Comparison of ENCODE assay signal across 22 mouse cellular contexts in the genomic region with DNA sequence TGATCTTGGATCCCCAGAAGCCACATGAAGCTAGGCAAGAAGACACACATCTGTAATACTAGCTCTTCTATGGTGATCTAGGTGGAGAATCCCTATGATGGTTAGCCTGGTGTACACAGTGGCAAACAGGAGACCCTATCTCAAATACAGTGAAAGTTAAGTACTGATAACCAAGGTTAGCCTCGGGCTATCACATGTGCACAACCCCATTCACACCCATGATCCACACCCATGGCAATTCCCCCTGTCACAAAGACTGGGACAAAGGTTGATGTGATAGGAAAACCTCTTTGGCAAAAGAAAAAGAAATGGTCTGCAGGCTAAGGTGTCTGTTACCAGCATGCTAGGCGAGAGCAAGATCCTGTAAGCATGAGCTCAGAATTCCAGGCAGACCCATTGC. TPM values are rescaled to one million over a fixed set of nuclear protein-coding genes. Genes with fewer than 3 reads are reported as not detected.
DNase-seq lines count a peak whose midpoint lies in the region; ATAC-seq and TF ChIP-seq lines count a peak whose summit lies in the region.
"Had no signal": no experiment of that assay in that cellular context is flagged by ENCODE, and none has a peak within 500 bp of the region (broad histone marks: within the 10 kb centered on the region; RNA-seq: fewer than 3 reads in every experiment).

No protein-coding gene starts in this region.

- no peaks in the 10 kb centered on the region for H3K9me3 ChIP-seq in intestine, embryonic 15.5 days
- H3K9me3 ChIP-seq in intestine, postnatal 0 days (ENCODE audit: control insufficient read depth) = no peaks in the 10 kb centered on the region
- no peaks in the 10 kb centered on the region for H3K9me3 ChIP-seq in liver, embryonic 13.5 days (replicated peaks)
- H3K9me3 ChIP-seq in liver, embryonic 12.5 days (replicated peaks) = no peaks in the 10 kb centered on the region
- H3K9me3 ChIP-seq in intestine, embryonic 16.5 days (ENCODE audit: control insufficient read depth, low read length) = no peaks in the 10 kb centered on the region
- H3K9me3 ChIP-seq: G1E had no signal

- DNase-seq in liver, embryonic 13.5 days = no peak
- no peak for DNase-seq in ovary, postnatal 36 days (ENCODE audit: low spot score)
- DNase-seq: adrenal gland, adult 2 months; adrenal gland, adult 8-10 months; adrenal gland, postnatal 10 days; adrenal gland, postnatal 14 days; adrenal gland, postnatal 25 days; adrenal gland, postnatal 36 days; B cell, adult 2 months; cerebellum, adult 11 months; cerebellum, adult 11-12 months; cerebellum, adult 18-20 months had no signal

- WGBS in intestine, embryonic 15.5 days = 57% methylated on average over 2 of the region's 2 CpGs
- WGBS in intestine, postnatal 0 days = 45% methylated on average over 2 of the region's 2 CpGs
- 45% methylated on average over 2 of the region's 2 CpGs for WGBS in liver, embryonic 13.5 days (ENCODE audit: insufficient replicate concordance)
- 46% methylated on average over 2 of the region's 2 CpGs for WGBS in liver, embryonic 12.5 days (ENCODE audit: insufficient replicate concordance)
- WGBS in intestine, embryonic 16.5 days = 56% methylated on average over 2 of the region's 2 CpGs

- TF ChIP-seq CTCF in intestine, postnatal 0 days (IDR thresholded peaks at IDR 0.05; ENCODE audit: low read depth) = no peak

- H3K27me3 ChIP-seq in intestine, embryonic 15.5 days (replicated peaks) = no peaks in the 10 kb centered on the region
- H3K27me3 ChIP-seq in intestine, postnatal 0 days (replicated peaks; ENCODE audit: control insufficient read depth, insufficient read depth, low read length) = no peaks in the 10 kb centered on the region
- H3K27me3 ChIP-seq in liver, embryonic 13.5 days = no peaks in the 10 kb centered on the region
- no peaks in the 10 kb centered on the region for H3K27me3 ChIP-seq in liver, embryonic 12.5 days (replicated peaks)
- H3K27me3 ChIP-seq in intestine, embryonic 16.5 days (replicated peaks; ENCODE audit: control insufficient read depth, insufficient read depth, low read length) = no peaks in the 10 kb centered on the region
- H3K27me3 ChIP-seq: CH12.LX had no signal

- H3K4me2 ChIP-seq in intestine, embryonic 15.5 days (replicated peaks) = no peak overlapping the region
- no peak overlapping the region for H3K4me2 ChIP-seq in intestine, postnatal 0 days (replicated peaks; ENCODE audit: low read depth)
- no peak overlapping the region for H3K4me2 ChIP-seq in liver, embryonic 13.5 days
- no peak overlapping the region for H3K4me2 ChIP-seq in liver, embryonic 12.5 days
- no peak overlapping the region for H3K4me2 ChIP-seq in intestine, embryonic 16.5 days (ENCODE audit: low read depth, low read length)

- no peak overlapping the region for H3K4me3 ChIP-seq in intestine, embryonic 15.5 days (replicated peaks)
- no peak overlapping the region for H3K4me3 ChIP-seq in intestine, postnatal 0 days (ENCODE audit: low read depth, low read length)
- no peak overlapping the region for H3K4me3 ChIP-seq in liver, embryonic 13.5 days (replicated peaks)
- no peak overlapping the region for H3K4me3 ChIP-seq in liver, embryonic 12.5 days
- no peak overlapping the region for H3K4me3 ChIP-seq in intestine, embryonic 16.5 days (ENCODE audit: low read length)

- H3K9ac ChIP-seq in intestine, embryonic 15.5 days = no peak overlapping the region
- no peak overlapping the region for H3K9ac ChIP-seq in intestine, postnatal 0 days (ENCODE audit: low read depth, low read length)
- no peak overlapping the region for H3K9ac ChIP-seq in liver, embryonic 13.5 days
- no peak overlapping the region for H3K9ac ChIP-seq in liver, embryonic 12.5 days
- H3K9ac ChIP-seq in intestine, embryonic 16.5 days (ENCODE audit: low read depth, low read length) = no peak overlapping the region

- H3K36me3 ChIP-seq in intestine, embryonic 15.5 days = no peaks in the 10 kb centered on the region
- H3K36me3 ChIP-seq in intestine, postnatal 0 days (ENCODE audit: control insufficient read depth, insufficient read depth) = no peaks in the 10 kb centered on the region
- no peaks in the 10 kb centered on the region for H3K36me3 ChIP-seq in liver, embryonic 13.5 days
- H3K36me3 ChIP-seq in liver, embryonic 12.5 days = no peaks in the 10 kb centered on the region
- H3K36me3 ChIP-seq in intestine, embryonic 16.5 days (ENCODE audit: control insufficient read depth, insufficient read depth, low read length) = no peaks in the 10 kb centered on the region
- H3K36me3 ChIP-seq: G1E had no signal

- 0 out of 2 replicates have a peak, but pooled peaks have one; percentile 34 for ATAC-seq in intestine, embryonic 15.5 days
- no peak for ATAC-seq in intestine, postnatal 0 days
- ATAC-seq in liver, embryonic 13.5 days (ENCODE audit: low read depth) = 0 out of 2 replicates have a peak, but pooled peaks have one; percentile 53
- no peak for ATAC-seq in liver, embryonic 12.5 days
- peak; percentile 51 for ATAC-seq in intestine, embryonic 16.5 days
- ATAC-seq: activated CD4-positive, CD25-positive, alpha-beta regulatory T cell, adult 4 months; CD4-positive, CD25-positive, alpha-beta regulatory T cell, adult 4 months; Patski had no signal

- H3K27ac ChIP-seq in intestine, embryonic 15.5 days = no peak overlapping the region
- H3K27ac ChIP-seq in intestine, postnatal 0 days (ENCODE audit: low read depth, low read length) = no peak overlapping the region
- no peak overlapping the region for H3K27ac ChIP-seq in liver, embryonic 13.5 days
- H3K27ac ChIP-seq in liver, embryonic 12.5 days = no peak overlapping the region
- H3K27ac ChIP-seq in intestine, embryonic 16.5 days (ENCODE audit: low read length) = no peak overlapping the region

- no peaks in the 10 kb centered on the region for H3K4me1 ChIP-seq in intestine, embryonic 15.5 days (replicated peaks)
- H3K4me1 ChIP-seq in intestine, postnatal 0 days (replicated peaks; ENCODE audit: control insufficient read depth, insufficient read depth, low read length) = no peaks in the 10 kb centered on the region
- H3K4me1 ChIP-seq in liver, embryonic 13.5 days (replicated peaks) = 0 out of 2 replicates have a peak, but pooled peaks cover 7% of the 10 kb centered on the region
- no peaks in the 10 kb centered on the region for H3K4me1 ChIP-seq in liver, embryonic 12.5 days
- no peaks in the 10 kb centered on the region for H3K4me1 ChIP-seq in intestine, embryonic 16.5 days (ENCODE audit: control insufficient read depth, insufficient read depth, low read length)

RNA-seq across cellular contexts. Expression of gene Gucy1b2, which starts 16.0 kb away (rescaled TPM):
- polyA plus RNA-seq in intestine, embryonic 15.5 days (2015; fragmentation: Nextera tagmentation; extraction: Ambion mirVana) = not detected in 2 replicates
- 0.07 TPM in 1 of 2 replicates, not detected in the other for polyA plus RNA-seq in intestine, postnatal 0 days (2015; fragmentation: Nextera tagmentation; extraction: Ambion mirVana)
- not detected in 2 replicates for polyA plus RNA-seq in liver, embryonic 13.5 days (2015; fragmentation: Nextera tagmentation; extraction: Ambion mirVana)
- not detected in 2 replicates for polyA plus RNA-seq in liver, embryonic 12.5 days (2016; fragmentation: Nextera tagmentation; extraction: Ambion mirVana)
- 0.06 TPM in 1 of 2 replicates, not detected in the other for polyA plus RNA-seq in intestine, embryonic 16.5 days (2015; fragmentation: Nextera tagmentation; extraction: Ambion mirVana)
- polyA plus RNA-seq: activated CD4-positive, CD25-positive, alpha-beta regulatory T cell, adult 4 months; C2C12; CD4-positive, CD25-positive, alpha-beta regulatory T cell, adult 4 months; G1E had no signal

Comparison
In these comparisons a context has a peak if more than half of its experiments do, and no peak if none do; other contexts are left out.
1. ATAC-seq: peak in intestine, embryonic 15.5 days (single experiment), liver, embryonic 13.5 days (single experiment) and intestine, embryonic 16.5 days (single experiment); none in intestine, postnatal 0 days (single experiment) and liver, embryonic 12.5 days (single experiment).